11 mouse cellular contexts compared by ENCODE assay signal in genomic region chr6:5092795-5093194, GRCm38 (mm10).
DNase-seq lines count a peak whose midpoint lies in the region; ATAC-seq lines count a peak whose summit lies in the region.
"Had no signal": no experiment of that assay in that cellular context is flagged by ENCODE, and none has a peak within 500 bp of the region (broad histone marks: within the 10 kb centered on the region; RNA-seq: fewer than 3 reads in every experiment).

No protein-coding gene starts in this region.

- ATAC-seq in heart, embryonic 13.5 days (ENCODE audit: extremely low read depth, insufficient number of reproducible peaks, low FRiP score, low TSS enrichment) = no peak
- no peak for ATAC-seq in limb, embryonic 12.5 days (ENCODE audit: insufficient number of reproducible peaks, insufficient read depth, low FRiP score, low TSS enrichment, low read depth)
- no peak for ATAC-seq in liver, embryonic 11.5 days (replicated peaks; ENCODE audit: low FRiP score)

- no peak for DNase-seq in heart, postnatal 25 days (ENCODE audit: low spot score)
- DNase-seq in limb, embryonic 10.5 days (ENCODE audit: low spot score) = no peak
- DNase-seq in liver, embryonic 11.5 days (ENCODE audit: low spot score) = no peak
- DNase-seq in right cerebral cortex, postnatal 14 days = no peak
- DNase-seq in right cerebral cortex, postnatal 10 days (ENCODE audit: low spot score in 2 of 2) = no peak

- WGBS in heart, embryonic 13.5 days = 78% methylated on average over 4 of the region's 4 CpGs
- WGBS in limb, embryonic 12.5 days = 92% methylated on average over 4 of the region's 4 CpGs
- whole genome bisulfite sequencing in limb, embryonic 10.5 days = 87% methylated on average over 4 of the region's 4 CpGs
- WGBS in liver, embryonic 11.5 days = 66% methylated on average over 4 of the region's 4 CpGs

- H3K27me3 ChIP-seq in heart, embryonic 13.5 days (replicated peaks) = no peaks in the 10 kb centered on the region
- no peaks in the 10 kb centered on the region for H3K27me3 ChIP-seq in limb, embryonic 12.5 days
- H3K27me3 ChIP-seq in limb, embryonic 10.5 days (ENCODE audit: low read depth, poor library complexity, severe bottlenecking) = no peaks in the 10 kb centered on the region
- H3K27me3 ChIP-seq in liver, embryonic 11.5 days (replicated peaks; ENCODE audit: control insufficient read depth, insufficient read depth, low read length) = no peaks in the 10 kb centered on the region
- H3K27me3 ChIP-seq: embryonic facial prominence, embryonic 12.5 days; forebrain, embryonic 12.5 days; megakaryocyte, embryonic 14.5 days had no signal

- no peak overlapping the region for H3K4me2 ChIP-seq in heart, embryonic 13.5 days
- H3K4me2 ChIP-seq in limb, embryonic 12.5 days = no peak overlapping the region
- no peak overlapping the region for H3K4me2 ChIP-seq in liver, embryonic 11.5 days
- H3K4me2 ChIP-seq: embryonic facial prominence, embryonic 12.5 days; forebrain, embryonic 12.5 days had no signal

- peaks cover 15% of the 10 kb centered on the region for H3K4me1 ChIP-seq in heart, embryonic 13.5 days
- H3K4me1 ChIP-seq in limb, embryonic 12.5 days (replicated peaks) = peaks cover 22% of the 10 kb centered on the region
- H3K4me1 ChIP-seq in limb, embryonic 10.5 days = peaks cover 37% of the 10 kb centered on the region
- H3K4me1 ChIP-seq in brown adipose tissue, adult 24 weeks (ENCODE audit: control insufficient read depth, insufficient read depth, insufficient read length, low read length) = peaks cover 6% of the 10 kb centered on the region; the same call in 1 of the 2 replicates
- peaks cover 4% of the 10 kb centered on the region; the same call in 1 of the 2 replicates for H3K4me1 ChIP-seq in liver, embryonic 11.5 days (replicated peaks; ENCODE audit: control insufficient read depth, insufficient read depth, low read length)
- H3K4me1 ChIP-seq: embryonic facial prominence, embryonic 12.5 days had no signal

- H3K27ac ChIP-seq in heart, embryonic 13.5 days (replicated peaks) = peak overlapping the region; percentile 68
- peak overlapping the region; percentile 31; the same call in 1 of the 2 replicates for H3K27ac ChIP-seq in limb, embryonic 12.5 days
- H3K27ac ChIP-seq in limb, embryonic 10.5 days = no peak overlapping the region
- H3K27ac ChIP-seq in brown adipose tissue, adult 24 weeks (replicated peaks; ENCODE audit: low read depth, low read length) = peak overlapping the region; percentile 77
- 0 out of 2 replicates have a peak overlapping the region, but pooled peaks have one; percentile 6 for H3K27ac ChIP-seq in liver, embryonic 11.5 days (ENCODE audit: low read depth, low read length)
- H3K27ac ChIP-seq: embryonic facial prominence, embryonic 12.5 days; forebrain, embryonic 12.5 days had no signal

- H3K36me3 ChIP-seq in heart, embryonic 13.5 days = no peaks in the 10 kb centered on the region
- H3K36me3 ChIP-seq in limb, embryonic 12.5 days = no peaks in the 10 kb centered on the region
- H3K36me3 ChIP-seq in limb, embryonic 10.5 days = no peaks in the 10 kb centered on the region
- no peaks in the 10 kb centered on the region for H3K36me3 ChIP-seq in liver, embryonic 11.5 days (ENCODE audit: control insufficient read depth, insufficient read depth, low read length)
- H3K36me3 ChIP-seq: embryonic facial prominence, embryonic 12.5 days; forebrain, embryonic 12.5 days had no signal

- H3K9ac ChIP-seq in heart, embryonic 13.5 days = no peak overlapping the region
- no peak overlapping the region for H3K9ac ChIP-seq in limb, embryonic 12.5 days (replicated peaks)
- H3K9ac ChIP-seq in liver, embryonic 11.5 days (ENCODE audit: low read depth, low read length) = no peak overlapping the region
- H3K9ac ChIP-seq: embryonic facial prominence, embryonic 12.5 days; forebrain, embryonic 12.5 days had no signal

- H3K4me3 ChIP-seq in heart, embryonic 13.5 days = no peak overlapping the region
- H3K4me3 ChIP-seq in limb, embryonic 12.5 days (replicated peaks) = no peak overlapping the region
- H3K4me3 ChIP-seq in limb, embryonic 10.5 days = no peak overlapping the region
- no peak overlapping the region for H3K4me3 ChIP-seq in brown adipose tissue, adult 24 weeks (ENCODE audit: insufficient read depth, low read depth, low read length)
- H3K4me3 ChIP-seq in liver, embryonic 11.5 days (ENCODE audit: low read depth, low read length) = no peak overlapping the region
- H3K4me3 ChIP-seq: embryonic facial prominence, embryonic 12.5 days; forebrain, embryonic 12.5 days had no signal

- intact Hi-C loops in heart, postnatal 25 days (cut with DNase I) = no loop called here

- H3K9me3 ChIP-seq in heart, embryonic 13.5 days = no peaks in the 10 kb centered on the region
- H3K9me3 ChIP-seq in limb, embryonic 12.5 days = no peaks in the 10 kb centered on the region
- no peaks in the 10 kb centered on the region for H3K9me3 ChIP-seq in limb, embryonic 10.5 days (replicated peaks)
- H3K9me3 ChIP-seq in liver, embryonic 11.5 days (ENCODE audit: control insufficient read depth, low read length) = no peaks in the 10 kb centered on the region
- H3K9me3 ChIP-seq: embryonic facial prominence, embryonic 12.5 days; forebrain, embryonic 12.5 days; megakaryocyte, embryonic 14.5 days had no signal
